Mouse (Mus musculus): ENCODE measurements at regions not wholly inside any gene's neighbourhood (a gene's known extent, or its start where the extent isn't known, plus 50 kb on each side); places are given as distances from the start of the nearest gene placed in this dataset.
"Not testable (repeated sequence)": the region's sequence is repeated elsewhere in the genome, so short reads cannot be mapped to it uniquely, and the experiment has no call there.

DNA sequence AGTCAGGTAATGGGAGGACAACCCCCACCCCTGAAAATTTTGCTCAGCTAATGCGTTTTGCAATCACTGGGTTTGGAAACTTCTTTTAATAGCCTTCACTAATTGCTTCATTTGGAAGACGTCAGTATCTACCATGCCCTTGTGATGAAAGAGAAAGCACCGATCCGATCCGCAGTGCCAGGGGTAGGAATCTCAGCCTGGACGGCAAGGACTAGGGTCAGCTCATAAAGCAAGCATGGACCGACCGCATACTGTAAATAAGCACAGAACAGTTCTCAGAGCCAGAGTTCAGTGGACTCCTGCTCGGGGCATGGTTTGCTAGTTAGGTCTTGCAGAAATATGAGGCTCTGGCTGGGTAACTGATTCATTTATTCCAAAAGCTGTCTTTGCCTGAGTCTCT lies 213.0 kb upstream of the Sesn3 start:
- Histone ChIP-seq H3K4me3 (ENCODE audit: insufficient read depth, poor library complexity, severe bottlenecking) (no peak overlapping the region), H3ac (ENCODE audit: control insufficient read depth, insufficient read length, low read depth) (no peak overlapping the region), H3K27me3 (ENCODE audit: control insufficient read depth, insufficient read depth, insufficient read length) (no peaks in the 10 kb centered on the region), H3K79me3 (ENCODE audit: low read depth) (no peaks in the 10 kb centered on the region), H3K79me2 (ENCODE audit: control insufficient read depth, insufficient read depth) (no peaks in the 10 kb centered on the region), H3K36me3 (ENCODE audit: control insufficient read depth, insufficient read depth) (no peaks in the 10 kb centered on the region)
- no peak for TF ChIP-seq USF1 (IDR thresholded peaks at IDR 0.05; ENCODE audit: low read depth)
- no peak for TF ChIP-seq CEBPB (IDR thresholded peaks at IDR 0.05; ENCODE audit: low read depth)
- TF ChIP-seq MAX (IDR thresholded peaks at IDR 0.05): no peak
- TF ChIP-seq MYOG (IDR thresholded peaks at IDR 0.05; ENCODE audit: control insufficient read depth, extremely low read depth, insufficient read length): no peak
- TF ChIP-seq FOSL1 (IDR thresholded peaks at IDR 0.05; ENCODE audit: insufficient read depth, low read length, poor library complexity, severe bottlenecking): no peak
- TF ChIP-seq CTCF (IDR thresholded peaks at IDR 0.05; ENCODE audit: control insufficient read depth, insufficient read depth, insufficient read length): no peak
- no peak for TF ChIP-seq MYOD1 (IDR thresholded peaks at IDR 0.05; ENCODE audit: control insufficient read depth, insufficient read length, low read depth)

DNA sequence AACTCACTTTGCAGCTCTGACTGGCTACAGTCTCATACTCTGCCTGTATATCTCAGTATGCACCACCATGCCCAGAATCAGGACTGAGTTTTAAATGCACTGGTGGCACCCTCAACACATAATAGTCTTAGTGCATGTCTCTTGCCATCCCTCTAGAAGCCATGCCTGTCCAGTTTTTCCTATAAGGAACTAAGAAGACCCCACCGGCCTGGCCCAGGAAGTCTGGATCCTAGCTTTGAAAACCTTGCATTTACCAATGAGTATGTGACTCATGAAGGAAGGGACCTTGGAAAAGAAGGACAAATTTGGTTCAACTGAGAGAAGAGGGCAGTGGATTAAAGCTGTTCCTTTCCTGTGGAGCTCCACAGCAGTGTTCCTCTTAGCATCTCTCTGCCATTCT lies 212.2 kb upstream of the Sesn3 start:
- Histone ChIP-seq H3K27me3 (ENCODE audit: control insufficient read depth, insufficient read depth, insufficient read length) (no peaks in the 10 kb centered on the region), H3K79me2 (ENCODE audit: control insufficient read depth, insufficient read depth) (no peaks in the 10 kb centered on the region), H3ac (ENCODE audit: control insufficient read depth, insufficient read length, low read depth) (no peak overlapping the region), H3K79me3 (ENCODE audit: low read depth) (no peaks in the 10 kb centered on the region), H3K4me3 (ENCODE audit: insufficient read depth, poor library complexity, severe bottlenecking) (no peak overlapping the region), H3K36me3 (ENCODE audit: control insufficient read depth, insufficient read depth) (no peaks in the 10 kb centered on the region)
- TF ChIP-seq FOSL1 (IDR thresholded peaks at IDR 0.05; ENCODE audit: insufficient read depth, low read length, poor library complexity, severe bottlenecking): no peak
- no peak for TF ChIP-seq MYOG (IDR thresholded peaks at IDR 0.05; ENCODE audit: control insufficient read depth, extremely low read depth, insufficient read length)
- TF ChIP-seq USF1 (IDR thresholded peaks at IDR 0.05; ENCODE audit: low read depth): no peak
- TF ChIP-seq CTCF (IDR thresholded peaks at IDR 0.05; ENCODE audit: control insufficient read depth, insufficient read depth, insufficient read length): no peak
- no peak for TF ChIP-seq CEBPB (IDR thresholded peaks at IDR 0.05; ENCODE audit: low read depth)
- TF ChIP-seq MAX (IDR thresholded peaks at IDR 0.05): no peak
- no peak for TF ChIP-seq MYOD1 (IDR thresholded peaks at IDR 0.05; ENCODE audit: control insufficient read depth, insufficient read length, low read depth)

DNA sequence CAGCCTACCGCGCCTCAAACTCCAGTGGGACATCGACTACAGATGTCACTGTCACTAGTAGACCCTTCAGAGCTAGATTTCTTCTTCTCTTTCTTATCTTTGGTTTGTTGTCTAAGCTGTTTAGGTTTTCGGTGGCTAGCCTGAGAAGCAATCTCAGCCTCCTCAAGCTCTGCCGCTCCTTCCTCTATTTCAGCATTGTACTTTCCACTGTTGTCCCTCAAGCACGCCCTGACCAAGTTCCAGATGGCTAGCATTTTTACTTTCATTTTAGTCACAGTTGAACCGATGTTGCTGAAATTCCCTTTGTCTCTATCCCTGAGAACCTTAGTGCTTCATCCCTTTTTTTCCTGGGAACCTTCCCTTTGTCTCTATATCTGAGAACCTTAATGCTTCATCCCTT lies 208.1 kb upstream of the Sesn3 start:
- H3K4me3 ChIP-seq (ENCODE audit: insufficient read depth, poor library complexity, severe bottlenecking); H3ac ChIP-seq (ENCODE audit: control insufficient read depth, insufficient read length, low read depth); H3K79me3 ChIP-seq (ENCODE audit: low read depth); H3K36me3 ChIP-seq (ENCODE audit: control insufficient read depth, insufficient read depth); H3K27me3 ChIP-seq (ENCODE audit: control insufficient read depth, insufficient read depth, insufficient read length); H3K79me2 ChIP-seq (ENCODE audit: control insufficient read depth, insufficient read depth): not testable (repeated sequence)

DNA sequence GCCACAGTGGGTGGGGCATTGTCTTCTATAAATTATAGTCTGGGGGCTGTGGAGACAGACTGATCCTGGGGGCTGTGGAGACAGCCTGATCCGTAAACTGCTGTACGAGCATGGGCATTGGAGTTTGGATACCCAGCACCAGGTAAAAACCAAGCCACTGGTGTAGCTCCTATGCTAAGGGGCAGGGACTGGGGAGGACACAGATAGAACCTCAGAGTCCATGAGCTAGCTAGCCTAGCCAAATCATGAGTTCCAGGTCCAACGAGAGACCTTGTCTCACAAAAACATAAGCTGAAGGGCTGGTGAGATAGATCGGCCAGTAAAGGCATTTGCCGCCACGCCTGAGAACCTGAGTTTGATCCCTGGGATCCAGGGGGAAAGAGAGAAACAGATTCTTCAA lies 205.8 kb upstream of the Sesn3 start:
- no peaks in the 10 kb centered on the region for H3K27me3 ChIP-seq (ENCODE audit: control insufficient read depth, insufficient read depth, insufficient read length)
- no peak overlapping the region for H3ac ChIP-seq (ENCODE audit: control insufficient read depth, insufficient read length, low read depth)
- no peaks in the 10 kb centered on the region for H3K79me2 ChIP-seq (ENCODE audit: control insufficient read depth, insufficient read depth)
- TF ChIP-seq MYOD1 (IDR thresholded peaks at IDR 0.05; ENCODE audit: control insufficient read depth, insufficient read length, low read depth): no peak
- no peak overlapping the region for H3K4me3 ChIP-seq (ENCODE audit: insufficient read depth, poor library complexity, severe bottlenecking)
- H3K36me3 ChIP-seq (ENCODE audit: control insufficient read depth, insufficient read depth): no peaks in the 10 kb centered on the region
- no peaks in the 10 kb centered on the region for H3K79me3 ChIP-seq (ENCODE audit: low read depth)

DNA sequence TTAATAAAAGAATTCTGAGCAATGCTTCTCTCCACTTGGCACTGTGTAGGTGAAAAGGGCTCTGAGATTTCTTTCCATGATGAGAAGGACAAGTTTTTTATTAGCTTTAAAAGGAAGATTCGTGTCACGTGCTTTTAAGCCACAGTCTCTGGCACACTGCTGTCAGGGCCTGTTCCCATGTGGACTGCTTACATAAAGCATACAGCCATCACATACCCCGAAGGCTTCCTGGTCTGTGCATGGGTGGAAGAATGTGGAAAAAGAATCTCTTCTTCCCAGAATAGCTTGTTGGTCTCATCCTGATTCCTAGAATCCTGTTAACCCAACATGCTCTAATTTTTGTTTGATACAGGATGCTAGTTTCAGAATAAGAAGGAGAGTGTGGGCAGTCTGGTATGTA lies 205.1 kb upstream of the Sesn3 start:
- TF ChIP-seq FOSL1 (IDR thresholded peaks at IDR 0.05; ENCODE audit: insufficient read depth, low read length, poor library complexity, severe bottlenecking): no peak
- TF ChIP-seq USF1 (IDR thresholded peaks at IDR 0.05; ENCODE audit: low read depth): no peak
- TF ChIP-seq CEBPB (IDR thresholded peaks at IDR 0.05; ENCODE audit: low read depth): no peak
- TF ChIP-seq MYOD1 (IDR thresholded peaks at IDR 0.05; ENCODE audit: control insufficient read depth, insufficient read length, low read depth): no peak
- no peak for TF ChIP-seq MAX (IDR thresholded peaks at IDR 0.05)
- no peak for TF ChIP-seq CTCF (IDR thresholded peaks at IDR 0.05; ENCODE audit: control insufficient read depth, insufficient read depth, insufficient read length)
- no peak for TF ChIP-seq MYOG (IDR thresholded peaks at IDR 0.05; ENCODE audit: control insufficient read depth, extremely low read depth, insufficient read length)
- Histone ChIP-seq H3ac (ENCODE audit: control insufficient read depth, insufficient read length, low read depth) (no peak overlapping the region), H3K27me3 (ENCODE audit: control insufficient read depth, insufficient read depth, insufficient read length) (no peaks in the 10 kb centered on the region), H3K36me3 (ENCODE audit: control insufficient read depth, insufficient read depth) (no peaks in the 10 kb centered on the region), H3K79me3 (ENCODE audit: low read depth) (no peaks in the 10 kb centered on the region), H3K4me3 (ENCODE audit: insufficient read depth, poor library complexity, severe bottlenecking) (no peak overlapping the region), H3K79me2 (ENCODE audit: control insufficient read depth, insufficient read depth) (no peaks in the 10 kb centered on the region)

DNA sequence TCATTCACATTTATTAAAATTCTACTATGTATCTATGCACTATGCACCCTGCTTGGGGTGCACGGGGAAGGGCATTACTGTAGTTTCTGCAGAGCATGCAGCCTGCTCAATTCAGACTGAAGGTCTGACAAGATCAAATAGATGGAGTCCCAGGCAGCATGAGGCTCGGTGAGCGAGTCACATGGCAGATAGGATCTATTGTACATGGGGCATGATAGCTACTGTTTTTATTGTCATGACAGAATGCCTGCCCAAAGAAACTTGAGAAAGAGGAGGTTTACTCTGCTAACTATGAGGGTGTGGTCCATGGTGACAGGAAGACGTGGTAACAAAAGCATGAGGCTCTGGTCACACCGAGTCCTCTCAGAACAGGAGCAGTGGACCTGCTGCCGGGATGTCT lies 203.1 kb upstream of the Sesn3 start:
- H3K79me2 ChIP-seq (ENCODE audit: control insufficient read depth, insufficient read depth): no peaks in the 10 kb centered on the region
- no peaks in the 10 kb centered on the region for H3K36me3 ChIP-seq (ENCODE audit: control insufficient read depth, insufficient read depth)
- no peak overlapping the region for H3K4me3 ChIP-seq (ENCODE audit: insufficient read depth, poor library complexity, severe bottlenecking)
- H3K27me3 ChIP-seq (ENCODE audit: control insufficient read depth, insufficient read depth, insufficient read length): no peaks in the 10 kb centered on the region
- H3ac ChIP-seq (ENCODE audit: control insufficient read depth, insufficient read length, low read depth): no peak overlapping the region
- H3K79me3 ChIP-seq (ENCODE audit: low read depth): no peaks in the 10 kb centered on the region
- TF ChIP-seq MYOG (IDR thresholded peaks at IDR 0.05; ENCODE audit: control insufficient read depth, extremely low read depth, insufficient read length) (no peak), USF1 (IDR thresholded peaks at IDR 0.05; ENCODE audit: low read depth) (no peak), MYOD1 (IDR thresholded peaks at IDR 0.05; ENCODE audit: control insufficient read depth, insufficient read length, low read depth) (no peak), CEBPB (IDR thresholded peaks at IDR 0.05; ENCODE audit: low read depth) (no peak), FOSL1 (IDR thresholded peaks at IDR 0.05; ENCODE audit: insufficient read depth, low read length, poor library complexity, severe bottlenecking) (no peak), MAX (IDR thresholded peaks at IDR 0.05) (no peak), CTCF (IDR thresholded peaks at IDR 0.05; ENCODE audit: control insufficient read depth, insufficient read depth, insufficient read length) (no peak)

Measured in C2C12 (cell line).